ENCODE assay signal across 21 mouse cellular contexts in the genomic region with DNA sequence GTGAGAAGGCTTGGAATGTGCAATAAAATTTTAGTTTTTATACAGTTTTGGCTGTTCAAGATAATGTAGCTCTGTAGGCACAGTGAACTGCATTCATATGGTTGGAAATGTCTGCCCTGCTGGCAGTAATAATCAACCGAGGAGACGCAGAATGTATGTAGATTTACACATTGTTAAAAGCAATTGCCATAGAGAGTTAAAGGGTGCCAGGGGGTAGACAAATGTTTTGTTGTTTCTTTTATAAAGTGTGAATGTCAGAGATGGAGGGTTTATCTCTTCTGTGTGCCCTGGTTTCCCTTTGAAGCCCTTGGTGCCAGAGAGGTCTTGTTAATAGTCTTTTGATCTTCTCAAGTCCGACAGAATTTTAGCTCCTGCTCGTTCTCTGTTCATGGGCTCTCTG.
DNase-seq lines count a peak whose midpoint lies in the region; ATAC-seq lines count a peak whose summit lies in the region.
"Had no signal": no experiment of that assay in that cellular context is flagged by ENCODE, and none has a peak within 500 bp of the region (broad histone marks: within the 10 kb centered on the region; RNA-seq: fewer than 3 reads in every experiment).

No protein-coding gene starts in this region.

- no peaks in the 10 kb centered on the region for H3K27me3 ChIP-seq in limb, embryonic 12.5 days
- no peaks in the 10 kb centered on the region for H3K27me3 ChIP-seq in limb, embryonic 10.5 days (ENCODE audit: low read depth, poor library complexity, severe bottlenecking)
- H3K27me3 ChIP-seq in forebrain, embryonic 12.5 days, result no peaks in the 10 kb centered on the region
- H3K27me3 ChIP-seq in forebrain, embryonic 16.5 days (replicated peaks; ENCODE audit: control insufficient read depth, insufficient read depth, low read length), result no peaks in the 10 kb centered on the region
- no peaks in the 10 kb centered on the region for H3K27me3 ChIP-seq in neural tube, embryonic 14.5 days (ENCODE audit: control insufficient read depth, insufficient read depth, low read length)
- no peaks in the 10 kb centered on the region for H3K27me3 ChIP-seq in kidney, embryonic 15.5 days
- H3K27me3 ChIP-seq: embryonic facial prominence, embryonic 12.5 days; megakaryocyte, embryonic 14.5 days had no signal

- no peak overlapping the region for H3K9ac ChIP-seq in limb, embryonic 12.5 days (replicated peaks)
- no peak overlapping the region for H3K9ac ChIP-seq in forebrain, embryonic 12.5 days
- H3K9ac ChIP-seq in forebrain, embryonic 16.5 days (replicated peaks; ENCODE audit: low read depth, low read length), result no peak overlapping the region
- H3K9ac ChIP-seq in neural tube, embryonic 14.5 days (replicated peaks; ENCODE audit: low read depth, low read length), result no peak overlapping the region
- no peak overlapping the region for H3K9ac ChIP-seq in kidney, embryonic 15.5 days
- H3K9ac ChIP-seq: embryonic facial prominence, embryonic 12.5 days; liver, postnatal 0 days had no signal

- H3K4me1 ChIP-seq in limb, embryonic 12.5 days (replicated peaks), result peaks cover 40% of the 10 kb centered on the region
- peaks cover 27% of the 10 kb centered on the region for H3K4me1 ChIP-seq in limb, embryonic 10.5 days
- H3K4me1 ChIP-seq in forebrain, embryonic 12.5 days, result peaks cover 29% of the 10 kb centered on the region
- peaks cover 26% of the 10 kb centered on the region for H3K4me1 ChIP-seq in forebrain, embryonic 16.5 days (replicated peaks; ENCODE audit: control insufficient read depth, insufficient read depth, low read length)
- peaks cover 23% of the 10 kb centered on the region for H3K4me1 ChIP-seq in neural tube, embryonic 14.5 days (ENCODE audit: control insufficient read depth, insufficient read depth, low read length)
- peaks cover 21% of the 10 kb centered on the region for H3K4me1 ChIP-seq in kidney, embryonic 15.5 days

- DNase-seq in limb, embryonic 10.5 days (ENCODE audit: low spot score), result no peak
- no peak for DNase-seq in ovary, postnatal 10 days (ENCODE audit: low spot score)
- DNase-seq: adrenal gland, postnatal 10 days; cerebellum, adult 9-11 months; gastrocnemius, postnatal 36 days; kidney, postnatal 10 days; liver, postnatal 0 days; lung, postnatal 14 days; thymus, postnatal 14 days had no signal

- 11% methylated on average over 4 of the region's 4 CpGs for WGBS in limb, embryonic 12.5 days
- 16% methylated on average over 4 of the region's 4 CpGs for WGBS in limb, embryonic 10.5 days
- WGBS in forebrain, embryonic 12.5 days, result 16% methylated on average over 4 of the region's 4 CpGs
- WGBS in forebrain, embryonic 16.5 days, result 6% methylated on average over 4 of the region's 4 CpGs
- WGBS in neural tube, embryonic 14.5 days, result 7% methylated on average over 4 of the region's 4 CpGs
- 26% methylated on average over 4 of the region's 4 CpGs for WGBS in kidney, embryonic 15.5 days

- H3K36me3 ChIP-seq in limb, embryonic 12.5 days, result peaks cover 15% of the 10 kb centered on the region; the same call in 1 of the 2 replicates
- peaks cover 12% of the 10 kb centered on the region for H3K36me3 ChIP-seq in limb, embryonic 10.5 days
- peaks cover 8% of the 10 kb centered on the region; the same call in 1 of the 2 replicates for H3K36me3 ChIP-seq in forebrain, embryonic 12.5 days (replicated peaks)
- no peaks in the 10 kb centered on the region for H3K36me3 ChIP-seq in forebrain, embryonic 16.5 days (ENCODE audit: control insufficient read depth, insufficient read depth)
- H3K36me3 ChIP-seq in neural tube, embryonic 14.5 days (ENCODE audit: control insufficient read depth, insufficient read depth, low read length), result no peaks in the 10 kb centered on the region
- H3K36me3 ChIP-seq in kidney, embryonic 15.5 days, result 0 out of 2 replicates have a peak, but pooled peaks cover 13% of the 10 kb centered on the region
- H3K36me3 ChIP-seq: embryonic facial prominence, embryonic 12.5 days; heart, embryonic 10.5 days had no signal

- no peak for ATAC-seq in limb, embryonic 12.5 days (ENCODE audit: insufficient number of reproducible peaks, insufficient read depth, low FRiP score, low TSS enrichment, low read depth)
- ATAC-seq in forebrain, embryonic 12.5 days (ENCODE audit: low FRiP score), result peak; percentile 13; the same call in 1 of the 2 replicates
- peak; percentile 41; the same call in 1 of the 2 replicates for ATAC-seq in forebrain, embryonic 16.5 days
- no peak for ATAC-seq in neural tube, embryonic 14.5 days (ENCODE audit: low read depth)
- ATAC-seq in kidney, embryonic 15.5 days (replicated peaks; ENCODE audit: low FRiP score), result no peak
- ATAC-seq: hindbrain, embryonic 16.5 days; intestine, postnatal 0 days; liver, postnatal 0 days had no signal

- no peak overlapping the region for H3K4me2 ChIP-seq in limb, embryonic 12.5 days
- no peak overlapping the region; the same call in 1 of the 2 replicates for H3K4me2 ChIP-seq in forebrain, embryonic 12.5 days
- peak overlapping the region; percentile 29 for H3K4me2 ChIP-seq in forebrain, embryonic 16.5 days (ENCODE audit: low read length)
- no peak overlapping the region; the same call in 1 of the 2 replicates for H3K4me2 ChIP-seq in neural tube, embryonic 14.5 days (ENCODE audit: low read depth, low read length)
- H3K4me2 ChIP-seq in kidney, embryonic 15.5 days, result no peak overlapping the region
- H3K4me2 ChIP-seq: embryonic facial prominence, embryonic 12.5 days had no signal

- no peaks in the 10 kb centered on the region for H3K9me3 ChIP-seq in limb, embryonic 12.5 days
- H3K9me3 ChIP-seq in limb, embryonic 10.5 days (replicated peaks), result no peaks in the 10 kb centered on the region
- H3K9me3 ChIP-seq in forebrain, embryonic 12.5 days, result no peaks in the 10 kb centered on the region
- H3K9me3 ChIP-seq in forebrain, embryonic 16.5 days (ENCODE audit: control insufficient read depth, low read length), result no peaks in the 10 kb centered on the region
- no peaks in the 10 kb centered on the region for H3K9me3 ChIP-seq in neural tube, embryonic 14.5 days (ENCODE audit: control insufficient read depth, low read length)
- no peaks in the 10 kb centered on the region for H3K9me3 ChIP-seq in kidney, embryonic 15.5 days (replicated peaks)
- H3K9me3 ChIP-seq: embryonic facial prominence, embryonic 12.5 days; heart, embryonic 10.5 days; megakaryocyte, embryonic 14.5 days had no signal

- H3K4me3 ChIP-seq in limb, embryonic 12.5 days (replicated peaks), result no peak overlapping the region
- H3K4me3 ChIP-seq in limb, embryonic 10.5 days, result no peak overlapping the region
- no peak overlapping the region for H3K4me3 ChIP-seq in forebrain, embryonic 12.5 days (replicated peaks)
- no peak overlapping the region for H3K4me3 ChIP-seq in forebrain, embryonic 16.5 days (replicated peaks; ENCODE audit: low read length)
- H3K4me3 ChIP-seq in neural tube, embryonic 14.5 days (ENCODE audit: low read depth, low read length), result no peak overlapping the region
- no peak overlapping the region for H3K4me3 ChIP-seq in kidney, embryonic 15.5 days (replicated peaks)
- H3K4me3 ChIP-seq: embryonic facial prominence, embryonic 12.5 days; erythroblast, embryonic 14.5 days; heart, embryonic 10.5 days; megakaryocyte, embryonic 14.5 days; myocyte had no signal

- peak overlapping the region; percentile 9; the same call in 1 of the 2 replicates for H3K27ac ChIP-seq in limb, embryonic 12.5 days
- H3K27ac ChIP-seq in limb, embryonic 10.5 days, result no peak overlapping the region
- peak overlapping the region; percentile 76 for H3K27ac ChIP-seq in forebrain, embryonic 12.5 days
- H3K27ac ChIP-seq in forebrain, embryonic 16.5 days (ENCODE audit: low read length), result peak overlapping the region; percentile 74
- H3K27ac ChIP-seq in neural tube, embryonic 14.5 days (ENCODE audit: low read depth, low read length), result peak overlapping the region; percentile 35
- no peak overlapping the region for H3K27ac ChIP-seq in kidney, embryonic 15.5 days
- H3K27ac ChIP-seq: embryonic facial prominence, embryonic 12.5 days; heart, embryonic 10.5 days had no signal

Comparison
In these comparisons a context has a peak if more than half of its experiments do, and no peak if none do; other contexts are left out.
1. H3K27ac ChIP-seq: peak in limb, embryonic 12.5 days (single experiment), forebrain, embryonic 12.5 days (single experiment), forebrain, embryonic 16.5 days (single experiment) and neural tube, embryonic 14.5 days (single experiment); none in limb, embryonic 10.5 days (single experiment) and kidney, embryonic 15.5 days (single experiment).
2. ATAC-seq: peak in forebrain, embryonic 12.5 days (single experiment) and forebrain, embryonic 16.5 days (single experiment); none in limb, embryonic 12.5 days (single experiment), neural tube, embryonic 14.5 days (single experiment) and kidney, embryonic 15.5 days (single experiment).